Mouse (Mus musculus) skeletal muscle tissue, adult 2 months (tissue): Measurements from ENCODE around the gene Fip1l1.
A peak's percentile ranks its signal among the peaks of the same experiment; 100 is the strongest.

Experiments
- DNase-seq: peaks from one replicate; pipeline ENCODE4 v3.0.0-alpha.2; 2012; ENCODE audit warnings: low read depth, low spot score

Fip1l1 gene

DNA sequence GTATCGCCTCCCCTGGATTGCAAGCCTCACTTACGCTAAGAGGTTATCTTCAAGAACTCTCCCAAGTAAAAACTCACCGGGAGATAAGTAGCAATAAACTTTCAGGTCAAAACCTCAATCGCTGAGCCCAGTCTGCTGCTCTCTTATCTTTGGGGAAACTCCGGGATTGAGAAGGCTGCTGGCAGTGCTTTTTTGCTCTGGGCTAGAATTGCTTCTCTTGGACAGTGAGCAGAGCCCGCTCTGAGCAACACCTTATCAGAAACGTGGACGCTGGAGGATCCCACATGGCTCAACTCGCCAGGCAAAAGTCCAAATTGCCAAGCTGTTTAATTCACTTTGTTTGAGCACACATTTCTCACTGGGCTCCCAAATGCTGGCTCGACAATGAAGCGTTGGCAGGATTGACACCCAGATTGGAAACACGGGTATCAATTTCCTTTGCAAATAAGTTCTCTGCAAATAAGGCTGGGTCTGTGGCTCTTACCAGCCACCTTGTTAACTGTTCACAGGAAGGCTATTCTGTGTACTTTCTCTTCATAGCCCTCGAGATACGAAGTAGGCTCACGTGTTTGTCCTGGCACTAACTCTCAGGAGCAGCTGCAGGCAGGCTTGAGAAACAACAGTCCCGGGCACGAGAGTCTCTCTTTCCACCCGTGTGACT lies 78.4 kb downstream of the Fip1l1 start:
- DNase-seq: no peak

DNA sequence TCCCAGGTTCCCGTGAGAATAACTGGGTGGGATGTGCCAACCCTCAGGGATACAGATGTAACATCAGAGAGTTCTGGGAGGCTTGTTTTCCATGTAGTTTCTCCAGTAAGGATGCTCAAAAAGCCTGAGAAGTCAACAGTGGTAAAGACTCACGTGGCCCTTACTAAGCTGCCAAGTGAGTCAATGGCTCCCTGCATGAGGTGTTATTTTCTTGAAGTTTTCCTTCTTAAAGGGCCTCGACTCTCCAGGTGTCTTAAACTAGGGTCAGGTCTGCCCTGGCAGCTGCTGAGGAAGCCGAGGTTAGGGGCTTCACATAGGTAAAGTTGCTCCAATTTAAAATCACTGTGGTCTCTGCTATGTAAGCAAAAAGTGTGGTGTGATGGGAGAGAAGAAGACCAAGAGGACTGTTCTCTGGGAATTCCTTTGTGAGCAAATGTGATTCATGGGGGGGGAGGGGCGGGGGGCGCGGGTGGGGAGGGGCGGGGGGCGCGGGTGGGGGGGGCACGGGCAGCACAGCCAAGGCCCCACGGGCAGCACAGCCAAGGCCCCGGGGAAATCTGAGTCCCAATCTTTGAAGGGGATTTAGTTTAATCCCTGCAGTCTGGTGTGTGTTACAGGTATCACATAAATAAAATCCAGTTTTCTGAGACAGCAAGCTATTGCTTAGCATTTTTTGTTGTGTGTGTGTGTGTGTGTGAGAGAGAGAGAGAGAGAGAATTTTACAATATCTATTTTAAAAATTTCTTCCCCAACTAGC lies 82.7 kb downstream of the Fip1l1 start:
- DNase-seq: no peak

DNA sequence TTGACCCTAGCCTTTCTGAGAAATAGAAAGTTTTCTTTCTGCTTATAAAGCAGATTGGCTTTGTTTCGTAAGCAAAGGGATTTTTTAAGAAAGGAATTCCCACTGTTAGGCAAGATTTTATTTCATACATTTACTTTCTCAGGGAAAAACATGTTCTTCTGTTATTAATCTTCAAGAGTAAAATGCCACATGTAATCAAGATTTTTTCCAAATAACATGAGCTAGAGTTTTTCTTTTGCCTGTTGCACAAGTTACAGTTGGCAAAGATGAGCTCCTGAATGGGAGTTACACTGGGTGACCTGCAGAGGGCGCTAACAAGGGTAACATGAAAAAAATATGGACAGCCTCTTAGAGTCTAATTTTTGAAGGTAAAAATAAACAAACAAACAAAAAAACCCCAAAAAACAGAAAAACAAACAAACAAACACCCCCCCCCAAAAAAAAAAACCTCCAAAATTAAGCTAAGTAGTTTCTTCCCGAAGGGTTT lies 83.4 kb downstream of the Fip1l1 start:
- DNase-seq: no peak

DNA sequence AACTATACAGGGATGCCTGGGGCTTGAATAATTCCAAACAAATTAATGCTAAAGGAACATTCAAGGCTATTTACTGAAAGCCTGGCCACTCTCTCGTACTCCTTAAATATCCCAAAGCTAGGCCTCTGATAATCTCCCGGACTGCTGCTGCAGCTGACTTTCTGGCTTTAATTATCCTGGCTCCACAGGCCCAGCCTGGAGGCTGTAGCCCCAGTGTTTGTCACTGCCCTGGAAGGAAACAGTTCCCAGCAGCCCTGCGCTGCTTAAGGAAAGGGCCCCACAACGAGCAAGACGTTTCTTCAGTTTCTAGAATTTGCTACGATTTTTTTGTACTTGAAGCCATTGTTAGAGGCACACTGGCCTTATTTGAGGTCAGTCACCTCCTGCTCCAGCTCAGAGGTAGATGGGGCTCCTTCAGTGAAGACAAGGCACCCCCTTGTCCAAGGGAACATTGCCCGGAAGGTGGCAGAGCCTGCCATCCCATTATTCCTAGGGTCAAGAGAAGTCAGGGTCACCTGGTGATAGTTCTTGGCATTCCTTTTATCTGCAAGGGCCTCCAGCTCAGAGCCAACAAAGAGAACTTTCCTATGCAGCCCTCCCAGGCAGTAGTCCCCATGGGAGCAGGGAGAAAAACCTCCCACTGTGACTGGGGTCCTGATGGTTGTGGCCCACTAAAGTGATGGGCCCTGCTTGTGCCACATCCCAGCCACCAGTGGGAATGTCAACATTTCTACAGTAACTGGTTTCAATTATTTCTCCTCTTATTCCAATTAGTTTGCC lies 86.6 kb downstream of the Fip1l1 start:
- DNase-seq: no peak

DNA sequence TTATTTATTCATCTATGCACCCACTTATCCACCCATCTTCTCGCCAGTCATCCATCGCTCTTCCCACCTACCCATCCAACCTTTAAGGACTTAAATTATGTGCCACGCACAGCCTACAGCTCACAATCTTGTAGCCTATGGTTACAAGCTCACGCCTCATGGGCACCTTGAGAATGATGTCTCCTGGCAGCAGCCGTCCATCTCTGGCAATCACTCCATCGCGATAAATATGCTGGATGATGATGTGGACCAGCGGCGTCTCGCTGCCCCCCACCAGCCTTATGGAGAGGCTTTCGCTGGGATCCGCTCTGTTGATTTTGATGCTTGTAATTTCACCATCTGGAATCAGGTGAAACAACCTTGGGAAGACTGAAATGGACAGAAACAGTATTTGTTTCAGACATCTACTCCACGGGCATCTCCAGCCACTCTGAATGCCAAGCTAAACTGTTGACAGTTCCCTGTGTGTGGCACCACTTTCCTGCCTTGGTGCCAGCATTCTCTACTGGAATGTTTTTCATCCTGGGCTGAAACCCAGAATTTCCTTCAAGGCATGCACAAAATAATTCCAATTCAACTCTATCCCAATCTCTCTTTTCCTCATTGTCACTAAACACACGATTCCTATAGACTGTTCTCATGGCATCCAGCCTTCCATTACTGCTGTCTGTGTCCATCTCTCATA lies 88.2 kb downstream of the Fip1l1 start:
- DNase-seq: no peak

DNA sequence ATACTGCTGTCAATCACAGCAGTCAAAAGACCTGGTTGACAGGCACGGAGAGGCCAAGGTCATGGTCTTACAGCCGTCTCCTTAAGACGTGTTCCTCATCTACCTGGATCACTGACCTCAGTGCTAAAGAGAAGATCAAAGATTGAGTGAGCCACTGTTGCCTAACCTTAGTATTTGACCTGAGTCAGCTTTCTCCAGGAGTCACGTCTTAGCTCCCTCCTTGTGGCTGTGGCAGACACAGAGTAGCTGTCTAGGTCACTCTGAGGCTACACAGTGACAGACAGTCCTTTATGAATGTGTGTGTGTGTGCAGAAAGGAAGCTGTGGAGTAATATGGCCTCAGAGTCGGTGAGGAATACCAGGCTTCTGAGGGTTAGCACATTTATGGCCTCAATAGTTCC lies 89.1 kb downstream of the Fip1l1 start:
- no peak for DNase-seq

DNA sequence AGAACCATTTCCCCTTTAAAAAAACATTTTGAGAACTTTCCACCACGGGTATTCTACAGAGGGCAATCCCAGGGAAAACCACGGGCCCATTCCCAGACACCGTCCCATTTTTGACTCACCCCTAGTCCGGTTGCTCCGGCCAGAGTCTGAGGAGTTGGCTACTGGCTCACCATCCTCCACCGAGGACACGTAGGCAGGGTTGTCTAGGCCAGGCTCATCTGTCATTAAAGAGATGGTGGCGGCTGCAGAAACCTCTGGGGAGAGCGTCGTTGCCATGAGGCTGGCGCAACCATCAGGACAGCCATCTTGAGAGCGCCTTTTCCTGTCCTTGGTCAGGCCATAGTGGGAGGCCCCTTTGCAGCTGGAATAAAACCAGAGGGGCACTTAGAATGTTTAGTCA lies 92.8 kb downstream of the Fip1l1 start:
- no peak for DNase-seq

DNA sequence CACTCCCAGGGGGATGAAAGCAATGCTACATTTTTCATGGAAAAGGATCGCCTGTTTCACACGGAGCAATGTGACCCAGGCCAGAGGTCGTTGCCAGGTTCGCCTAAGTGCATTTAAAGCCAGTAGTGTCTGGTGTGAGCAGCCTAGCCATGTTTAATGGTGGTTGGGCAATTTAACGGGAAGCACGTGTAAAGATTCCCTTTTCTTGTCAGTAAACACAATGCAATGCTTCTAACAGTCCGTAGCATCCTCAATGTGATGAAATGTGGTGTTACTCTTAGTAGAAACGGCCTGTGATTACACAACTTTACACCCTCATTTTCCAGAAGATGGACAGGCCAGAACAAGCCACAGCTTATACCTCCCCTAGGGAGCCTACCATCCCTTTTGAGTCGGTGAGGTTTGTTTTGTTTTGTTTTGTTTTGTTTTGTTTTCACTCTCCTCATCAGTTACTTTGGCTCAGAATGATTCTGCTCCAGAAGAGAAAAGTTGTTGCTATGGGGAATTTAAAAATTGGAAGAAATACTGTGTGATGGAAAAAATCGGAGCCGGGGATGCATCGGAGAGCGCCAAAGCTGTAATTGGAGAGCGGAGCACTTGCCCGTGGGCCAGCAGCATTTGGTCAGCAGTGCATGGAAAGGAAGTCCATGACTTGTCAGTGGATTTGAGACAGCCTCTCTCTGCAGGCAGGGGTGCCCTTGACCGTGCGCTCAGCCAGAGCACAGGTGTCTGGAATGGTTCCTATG lies 97.3 kb downstream of the Fip1l1 start:
- DNase-seq: peak; percentile 70

DNA sequence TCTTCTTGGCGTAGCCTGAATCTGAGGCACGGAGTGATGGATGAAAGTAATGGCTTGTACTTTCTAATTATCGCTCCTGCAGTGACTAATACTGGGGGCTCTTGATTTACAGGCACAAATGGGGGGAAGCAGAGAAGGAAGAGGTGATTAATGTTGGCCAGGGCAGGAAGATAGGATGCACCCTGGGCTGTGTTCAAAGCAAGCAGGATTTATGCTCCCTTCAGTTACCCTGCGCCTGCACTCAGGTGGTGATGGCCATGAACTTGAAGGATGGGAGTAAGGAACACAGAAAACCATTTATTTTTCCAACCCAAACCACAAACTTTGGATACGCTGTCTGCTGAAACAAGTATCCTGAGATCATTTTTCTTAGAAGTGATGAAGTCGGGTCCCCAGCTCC lies 98.2 kb downstream of the Fip1l1 start:
- no peak for DNase-seq

DNA sequence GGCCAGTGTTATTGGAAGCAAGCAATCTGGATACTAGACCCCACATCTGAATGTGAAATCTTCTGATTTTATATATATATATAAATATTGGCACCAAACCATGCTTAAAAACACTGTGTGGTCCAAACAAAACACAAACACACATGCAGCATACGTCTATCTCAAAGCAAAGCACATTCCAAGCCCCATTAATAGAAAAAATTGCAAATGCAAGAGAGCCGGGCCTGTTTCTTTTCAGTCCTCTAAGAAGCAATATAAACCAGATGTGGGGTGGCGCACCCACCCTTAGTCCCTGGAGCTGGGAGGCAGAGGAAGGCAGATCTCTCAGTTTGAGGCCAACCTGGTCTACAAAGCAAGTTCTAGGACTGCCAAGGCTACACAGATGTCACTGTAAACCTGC lies 99.1 kb downstream of the Fip1l1 start:
- no peak for DNase-seq

DNA sequence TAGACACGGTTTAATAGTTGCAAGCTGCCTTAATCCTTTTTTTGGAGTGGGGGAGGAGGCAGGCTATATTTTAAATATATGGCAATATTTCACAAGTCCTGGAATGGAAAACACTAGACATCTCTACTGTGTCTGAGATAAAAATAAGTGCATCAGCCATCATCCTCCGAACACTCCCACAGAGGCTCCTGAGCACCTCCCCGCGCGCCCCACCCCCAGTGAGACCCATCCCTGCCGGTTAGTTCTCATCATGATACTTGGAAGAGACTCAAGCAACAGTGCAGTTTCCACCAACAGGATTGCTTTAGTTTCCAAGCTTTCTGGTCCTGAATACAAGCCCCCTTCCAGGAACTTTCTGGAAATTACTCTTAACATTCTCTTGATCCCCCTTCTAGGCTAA lies 104.3 kb downstream of the Fip1l1 start:
- no peak for DNase-seq

DNA sequence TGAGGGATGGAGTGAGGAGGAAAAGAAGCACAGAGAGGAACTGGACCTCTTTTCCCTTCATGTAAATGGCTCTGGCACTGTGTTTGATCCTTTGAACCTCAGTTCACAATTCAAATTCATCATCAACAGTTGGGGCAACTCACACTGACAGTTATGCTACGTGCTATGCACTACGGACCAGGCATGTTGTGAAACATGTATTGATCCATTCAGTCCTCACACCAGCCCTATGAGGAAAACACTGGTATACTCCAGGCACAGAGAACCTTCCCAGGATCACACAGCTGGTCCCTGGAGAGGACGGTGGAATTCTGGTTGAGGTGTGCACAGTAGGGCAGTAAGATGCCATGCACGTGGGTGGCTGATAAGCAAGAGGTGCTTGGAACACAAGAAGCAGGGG lies 105.3 kb downstream of the Fip1l1 start:
- DNase-seq: no peak

DNA sequence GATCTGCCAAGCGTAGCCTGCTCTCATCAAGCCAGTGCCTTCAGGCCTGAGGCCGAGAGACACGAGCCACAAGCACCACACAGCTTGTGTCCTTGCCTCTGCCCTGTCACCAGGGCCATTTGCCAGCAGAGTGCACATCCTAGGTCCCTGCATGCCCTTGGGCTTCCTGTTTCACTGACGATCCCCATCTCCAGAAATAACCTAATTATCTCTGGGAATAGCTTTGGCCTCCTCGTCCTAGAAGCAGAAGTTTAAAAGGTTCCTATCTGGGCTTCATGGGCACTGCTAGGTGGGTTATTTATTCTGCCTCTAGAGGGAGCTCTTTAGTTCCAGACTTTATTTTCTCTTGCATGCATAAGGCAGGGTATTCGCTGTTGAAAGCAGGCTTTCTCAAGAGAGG lies 105.8 kb downstream of the Fip1l1 start:
- DNase-seq: peak; percentile 47

DNA sequence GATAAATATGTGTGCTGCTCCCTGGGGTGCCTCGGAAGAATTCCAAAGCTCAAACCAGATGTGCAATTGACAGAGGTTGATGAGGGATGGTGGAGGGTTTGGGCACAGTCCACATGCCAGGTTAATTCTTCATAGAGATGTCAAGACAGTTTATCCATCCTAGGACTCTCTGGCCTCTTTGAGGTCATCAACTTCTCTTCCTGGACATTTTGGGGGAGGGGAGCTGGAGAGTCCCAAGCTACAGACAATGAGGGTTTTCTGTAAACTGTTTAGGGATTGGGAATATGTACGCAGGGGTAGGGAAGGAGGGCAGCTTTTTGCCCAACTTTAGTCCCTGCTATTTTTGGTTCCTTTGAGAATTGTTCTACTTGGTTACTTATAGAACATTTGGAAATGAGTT lies 107.0 kb downstream of the Fip1l1 start:
- no peak for DNase-seq

DNA sequence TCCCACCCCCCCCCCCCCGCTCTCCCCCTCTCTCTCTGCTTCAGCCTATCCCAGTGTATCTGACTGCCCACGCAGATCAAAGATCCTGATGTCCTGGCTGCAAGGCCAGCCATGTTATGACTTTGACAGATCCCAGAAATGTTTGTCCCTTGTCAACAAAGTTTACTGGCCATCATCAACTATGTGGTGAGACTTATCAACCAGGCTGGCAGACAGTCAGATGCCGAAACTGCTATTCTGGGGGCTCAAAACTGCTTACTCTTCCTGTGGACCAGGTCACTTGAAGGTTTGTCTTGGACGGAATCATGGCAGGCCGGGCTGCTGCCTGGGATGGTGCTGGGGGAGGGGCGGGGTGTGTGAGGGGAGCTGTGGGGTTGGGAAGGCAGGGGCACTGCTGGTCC lies 112.3 kb downstream of the Fip1l1 start:
- DNase-seq: no peak

DNA sequence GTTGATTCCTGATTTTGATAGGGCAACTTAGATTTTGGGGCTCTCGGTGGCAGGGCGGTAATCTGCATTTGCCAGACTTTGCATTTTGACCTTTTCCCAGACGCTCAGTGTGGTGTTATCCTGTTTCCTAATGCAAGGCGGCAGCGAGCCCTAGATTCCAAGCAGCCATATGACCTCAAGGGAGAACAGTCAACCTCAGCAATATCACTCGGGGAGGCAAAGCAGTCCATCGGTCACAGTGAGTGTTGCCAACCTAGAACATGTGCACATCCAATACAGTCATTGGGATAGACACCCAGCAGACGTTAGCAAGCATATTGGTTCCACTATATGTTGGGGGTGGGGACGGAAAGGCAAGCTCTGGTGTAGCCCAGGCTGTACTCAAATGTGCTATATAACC lies 113.0 kb downstream of the Fip1l1 start:
- no peak for DNase-seq
